Mouse (Mus musculus) thymus, adult 2 months (tissue): ENCODE results near the gene Plod3. TPM values are rescaled to one million over a fixed set of nuclear protein-coding genes. Genes with fewer than 3 reads are reported as not detected.
"Not testable (repeated sequence)": the region's sequence is repeated elsewhere in the genome, so short reads cannot be mapped to it uniquely, and the experiment has no call there.

Experiments used
- DNase-seq: peaks from one replicate; pipeline ENCODE4 v3.0.0; 2021
- H3K27ac ChIP-seq: fragments of 200-500 bp; 2 replicates; pipeline ENCODE4 v1.5.1; 2012; ENCODE audit warnings: low read length, control low read depth; ENCODE audit not compliant: control insufficient read depth, insufficient read depth
- H3K27me3 ChIP-seq: fragments of 200-500 bp; 2 replicates; pipeline ENCODE4 v1.6.1; 2012; ENCODE audit warnings: mild to moderate bottlenecking, low read length, moderate library complexity, mixed read lengths; ENCODE audit not compliant: control insufficient read depth, insufficient read depth
- H3K36me3 ChIP-seq: fragments of 200-500 bp; 2 replicates; pipeline ENCODE4 v1.6.1; 2012; ENCODE audit warnings: mild to moderate bottlenecking, low read length, moderate library complexity; ENCODE audit not compliant: control insufficient read depth, insufficient read depth
- H3K4me1 ChIP-seq: fragments of 200-500 bp; replicated peaks from 2 replicates; pipeline ENCODE4 v1.6.1; 2012; ENCODE audit warnings: low read length; ENCODE audit not compliant: control insufficient read depth, insufficient read depth
- H3K4me3 ChIP-seq: fragments of 200-500 bp; 2 replicates; pipeline ENCODE4 v1.5.1; 2012; ENCODE audit warnings: mild to moderate bottlenecking, low read length, control low read depth, moderate library complexity; ENCODE audit not compliant: control insufficient read depth, insufficient read depth
- CTCF ChIP-seq: fragments of 200-500 bp; IDR thresholded peaks from 2 replicates; pipeline ENCODE4 v1.5.1; 2012; ENCODE audit warnings: mild to moderate bottlenecking, control low read depth, low read length, moderate library complexity, borderline replicate concordance; ENCODE audit not compliant: control insufficient read depth, poor library complexity, insufficient read depth; ENCODE audit errors: extremely low read depth
- POLR2A ChIP-seq: fragments of 200-500 bp; IDR thresholded peaks from 2 replicates; pipeline ENCODE4 v1.6.1; 2012; ENCODE audit warnings: mild to moderate bottlenecking, low read length, control low read depth, moderate library complexity; ENCODE audit not compliant: control insufficient read depth, poor library complexity, insufficient read depth; ENCODE audit errors: extremely low read depth
- WGBS: fragments of 180-500 bp; shearing (Covaris S2); methylation state at CpG from one replicate; pipeline ENCODE4 v1.1.7; 2018; 5-methylcytosine and 5-hydroxymethylcytosine counted together
- polyA plus RNA-seq: library from polyadenylated mRNA; depleted of rRNA; stranded (reverse); fragments of >200 nt; gene quantifications from 2 replicates; pipeline ENCODE4 v1.2.3, GENCODE M21; 2012; rRNA removed

Plod3 gene
- polyA plus RNA-seq: 40.8 and 41.9 TPM in 2 replicates

DNA sequence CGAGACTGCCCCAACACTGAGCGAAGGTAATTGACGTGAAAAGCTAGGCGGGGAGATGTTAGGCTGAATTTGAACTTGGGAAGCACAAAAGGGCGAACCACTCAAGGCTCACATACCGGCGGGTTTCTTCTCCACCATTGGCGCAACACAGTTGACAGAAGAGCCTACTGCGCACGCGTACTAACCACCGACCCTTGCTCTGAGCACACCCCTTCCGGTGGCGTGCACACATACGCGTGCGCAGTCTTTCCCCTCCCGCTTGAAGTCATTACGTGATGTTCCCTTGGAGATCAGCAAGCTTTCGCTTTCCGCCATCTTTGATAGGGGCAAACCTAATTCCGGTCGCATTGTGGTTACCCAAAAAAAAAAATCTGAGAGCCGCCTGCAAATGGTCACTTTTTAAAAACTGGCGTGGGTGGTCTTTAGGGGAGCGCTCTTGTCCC lies at the start of gene Plod3:
Gene Plod3 (plus strand): TSS at position 325 of the 443 bp plus-strand sequence.
- Histone ChIP-seq H3K4me3 (peak within 1 kb of the TSS; percentile 82), H3K27me3 (no peaks in the 10 kb centered on the region), H3K4me1 (peaks cover 14% of the 10 kb centered on the region), H3K27ac (no peak within 1 kb of the TSS), H3K36me3 (no peaks in the 10 kb centered on the region)
- peak; percentile 94 for DNase-seq
- TF ChIP-seq CTCF (no peak), POLR2A (no peak)
- under 1% methylated on average over 26 of the region's 26 CpGs for WGBS

DNA sequence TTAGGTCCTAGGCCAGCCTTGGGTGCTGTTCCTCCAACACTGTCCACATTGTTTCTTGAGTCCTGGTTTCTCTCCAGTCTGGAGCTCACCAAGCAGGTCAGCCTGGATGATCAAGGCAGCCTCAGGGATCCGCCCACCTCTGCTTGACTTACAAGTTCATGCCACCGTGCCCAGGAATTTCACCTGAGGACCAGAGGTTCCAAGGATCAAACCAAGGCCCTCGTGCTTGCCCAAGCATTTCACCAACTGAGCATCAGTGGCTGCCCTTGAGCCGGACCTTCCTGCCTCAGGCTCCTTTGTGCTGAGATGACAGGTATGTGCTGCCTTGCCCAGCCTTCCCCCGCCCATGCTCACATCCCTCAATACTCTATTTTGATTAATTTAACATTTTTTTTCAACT lies 49.2 kb upstream of the Plod3 start:
- 90% methylated on average over 5 of the region's 5 CpGs for WGBS
- DNase-seq: no peak
- no peaks in the 10 kb centered on the region for H3K27me3 ChIP-seq
- TF ChIP-seq CTCF (no peak), POLR2A (no peak)
- no peak overlapping the region for H3K27ac ChIP-seq
- H3K4me1 ChIP-seq: no peaks in the 10 kb centered on the region
- no peak overlapping the region for H3K4me3 ChIP-seq
- no peaks in the 10 kb centered on the region for H3K36me3 ChIP-seq

DNA sequence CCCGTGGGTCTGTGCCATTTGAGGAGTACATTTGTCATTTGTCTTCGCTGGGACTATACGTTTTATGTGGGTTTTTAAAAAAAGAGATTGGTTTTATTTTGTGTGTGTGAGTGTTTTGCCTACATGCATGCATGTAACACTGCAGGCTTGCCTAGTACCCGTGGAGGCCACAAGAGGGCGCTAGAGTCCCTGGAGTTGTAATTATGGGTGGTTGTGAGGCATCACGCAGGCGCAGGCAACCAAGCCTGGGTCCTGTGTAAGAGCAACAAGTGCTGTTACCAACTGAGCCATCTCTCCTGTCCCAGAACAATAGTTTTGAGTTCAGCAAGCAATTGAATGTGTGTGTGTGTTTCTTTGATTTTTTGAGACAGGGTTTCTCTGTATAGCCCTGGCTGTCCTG lies 47.5 kb upstream of the Plod3 start:
- WGBS: 72% methylated on average over 7 of the region's 7 CpGs
- H3K27ac ChIP-seq: no peak overlapping the region
- no peak overlapping the region for H3K4me3 ChIP-seq
- DNase-seq: peak; percentile 32
- peak; percentile 65; the same call in 1 of the 2 replicates for TF ChIP-seq CTCF
- no peak for TF ChIP-seq POLR2A
- no peaks in the 10 kb centered on the region for H3K4me1 ChIP-seq
- no peaks in the 10 kb centered on the region for H3K27me3 ChIP-seq
- H3K36me3 ChIP-seq: no peaks in the 10 kb centered on the region

DNA sequence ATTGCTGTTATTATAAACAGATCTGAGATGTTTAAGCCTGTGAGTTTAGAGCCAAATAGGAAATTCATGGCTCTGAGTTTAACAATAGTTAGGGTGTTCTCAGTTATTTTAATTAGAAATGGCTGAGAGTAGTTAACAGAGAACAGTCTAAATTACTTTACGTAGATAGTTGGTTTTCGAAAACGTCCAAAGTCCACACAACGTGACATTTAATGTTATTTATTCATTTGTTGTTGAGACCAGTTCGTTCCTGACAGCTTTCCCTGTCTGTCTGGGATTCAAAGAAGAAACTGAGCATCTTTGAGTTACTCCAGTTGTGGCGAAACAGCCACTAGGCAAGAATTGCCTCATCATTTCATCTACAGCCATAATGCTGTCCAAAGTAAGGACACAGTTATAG lies 46.8 kb upstream of the Plod3 start:
- H3K36me3 ChIP-seq, DNase-seq, H3K27ac ChIP-seq, H3K4me3 ChIP-seq, H3K4me1 ChIP-seq, H3K27me3 ChIP-seq: not testable (repeated sequence)
- 92% methylated on average over 6 of the region's 6 CpGs for WGBS

DNA sequence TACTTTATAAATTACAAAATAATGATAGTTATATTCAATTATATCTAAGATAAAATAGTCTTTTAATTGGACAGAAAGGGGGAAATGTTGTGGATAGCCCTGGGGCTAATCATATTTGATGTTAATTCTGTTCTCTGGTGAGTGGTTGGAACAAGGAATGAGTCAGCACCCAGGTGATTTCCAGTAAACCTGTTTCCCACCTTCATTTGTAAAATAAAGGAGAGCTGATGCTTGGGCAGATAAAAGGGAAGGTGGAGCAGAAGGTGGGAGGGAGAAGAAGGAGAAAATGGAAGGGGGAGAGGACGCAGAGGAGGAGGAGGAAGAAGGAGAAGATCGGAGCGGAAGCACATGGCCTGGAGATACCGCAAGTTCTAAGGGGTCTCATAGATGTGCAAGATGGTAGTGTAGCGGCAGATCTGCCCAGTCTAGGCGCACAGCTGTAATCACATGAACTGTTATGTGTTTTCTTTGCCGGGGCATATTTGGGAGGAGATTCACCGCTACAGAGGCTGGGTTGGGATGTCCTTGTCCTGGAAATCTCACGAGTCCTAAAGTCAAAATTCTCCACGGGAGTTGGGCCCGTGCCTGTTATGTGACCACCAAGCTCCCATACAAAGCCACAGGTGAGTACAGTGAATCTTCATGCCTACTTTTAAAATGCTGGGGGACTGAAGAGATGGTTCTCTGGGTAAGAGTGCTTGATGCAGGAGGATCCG lies 45.8 kb upstream of the Plod3 start:
- Histone ChIP-seq H3K27me3 (no peaks in the 10 kb centered on the region), H3K4me3 (no peak overlapping the region), H3K4me1 (no peaks in the 10 kb centered on the region), H3K27ac (no peak overlapping the region), H3K36me3 (no peaks in the 10 kb centered on the region)
- TF ChIP-seq CTCF (no peak), POLR2A (no peak)
- no peak for DNase-seq
- WGBS: 96% methylated on average over 12 of the region's 12 CpGs

DNA sequence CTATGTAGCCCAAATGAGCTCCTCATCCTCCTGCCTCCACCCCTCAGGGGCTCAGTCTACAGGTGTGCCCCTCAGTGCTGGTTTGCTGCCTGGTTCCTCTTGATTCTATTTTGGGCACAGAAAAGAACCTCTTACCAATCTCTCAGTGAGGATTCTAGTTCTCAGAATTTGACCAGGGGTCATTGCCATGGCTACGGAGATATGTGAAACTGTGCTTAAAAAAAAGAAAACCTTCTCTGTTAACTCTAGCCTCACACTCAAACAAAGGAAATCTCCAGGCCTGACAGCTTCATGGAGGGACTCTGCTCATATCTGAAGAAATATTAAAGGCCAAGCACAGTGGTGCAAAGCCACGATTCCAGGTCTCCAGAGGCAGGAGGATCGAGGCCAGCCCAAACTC lies 44.0 kb upstream of the Plod3 start:
- no peak overlapping the region for H3K27ac ChIP-seq
- 81% methylated on average over 3 of the region's 3 CpGs for WGBS
- DNase-seq: no peak
- no peaks in the 10 kb centered on the region for H3K4me1 ChIP-seq
- H3K4me3 ChIP-seq: no peak overlapping the region
- no peaks in the 10 kb centered on the region for H3K27me3 ChIP-seq
- TF ChIP-seq CTCF: no peak
- TF ChIP-seq POLR2A: no peak
- no peaks in the 10 kb centered on the region for H3K36me3 ChIP-seq

DNA sequence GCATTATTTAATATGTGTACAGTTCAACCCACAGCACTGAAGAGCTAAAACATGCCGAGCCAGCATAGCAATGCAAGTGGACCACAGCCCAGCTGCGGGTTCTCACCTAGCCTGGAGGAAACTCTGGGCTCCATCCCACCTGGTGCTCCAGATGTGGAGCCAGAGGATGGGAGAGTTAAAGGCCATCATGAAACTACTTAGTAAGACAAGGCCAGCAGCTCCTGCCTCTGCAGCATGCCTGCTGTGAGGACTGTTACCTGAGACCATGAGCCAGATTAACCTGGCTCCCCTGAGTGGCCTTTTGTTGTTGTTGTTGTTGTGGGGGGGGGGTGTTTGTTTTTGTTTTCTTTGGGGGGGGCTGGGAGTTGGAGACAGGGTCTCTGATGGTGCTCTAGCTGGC lies 43.4 kb upstream of the Plod3 start:
- Histone ChIP-seq H3K4me1 (no peaks in the 10 kb centered on the region), H3K27ac (no peak overlapping the region), H3K4me3 (no peak overlapping the region), H3K36me3 (no peaks in the 10 kb centered on the region), H3K27me3 (no peaks in the 10 kb centered on the region)
- TF ChIP-seq POLR2A: no peak
- no peak for DNase-seq
- WGBS: 89% methylated on average over 2 of the region's 2 CpGs
